ENCODE assay signal across 8 mouse cellular contexts in genomic region chr7:16405073-16405455, GRCm38 (mm10). TPM values are rescaled to one million over a fixed set of nuclear protein-coding genes. Genes with fewer than 3 reads are reported as not detected.
DNase-seq lines count a peak whose midpoint lies in the region; ATAC-seq and TF ChIP-seq lines count a peak whose summit lies in the region.

No protein-coding gene starts in this region.

- H3K9ac ChIP-seq in ES-Bruce4 (ENCODE audit: low read depth, poor library complexity, severe bottlenecking) = no peak overlapping the region
- peak overlapping the region; percentile 48 for H3K9ac ChIP-seq in hindbrain, embryonic 14.5 days
- H3K9ac ChIP-seq in liver, embryonic 12.5 days = peak overlapping the region; percentile 75

- TF ChIP-seq POLR2A in ES-Bruce4 (IDR thresholded peaks at IDR 0.05; ENCODE audit: insufficient read depth, low read length) = no peak
- TF ChIP-seq POLR2A in bone marrow, adult 2 months (IDR thresholded peaks at IDR 0.05; ENCODE audit: borderline replicate concordance, control insufficient read depth, low read depth, low read length) = peak; percentile 50; the same call in 1 of the 2 replicates

- H3K36me3 ChIP-seq in ES-Bruce4 (ENCODE audit: control insufficient read depth, insufficient read depth, low read length, poor library complexity, severe bottlenecking) = peaks cover 4% of the 10 kb centered on the region; the same call in 1 of the 2 replicates
- no peaks in the 10 kb centered on the region for H3K36me3 ChIP-seq in hindbrain, embryonic 14.5 days (replicated peaks; ENCODE audit: control insufficient read depth, insufficient read depth)
- peaks cover 43% of the 10 kb centered on the region for H3K36me3 ChIP-seq in liver, embryonic 12.5 days

- TF ChIP-seq CTCF in ES-Bruce4 (IDR thresholded peaks at IDR 0.05; ENCODE audit: low read depth, low read length) = no peak
- no peak for TF ChIP-seq CTCF in bone marrow, adult 2 months (IDR thresholded peaks at IDR 0.05; ENCODE audit: control insufficient read depth, insufficient read depth, low read length)

- no peak for TF ChIP-seq EP300 in ES-Bruce4 (IDR thresholded peaks at IDR 0.05; ENCODE audit: insufficient read depth, low read depth, low read length)

- no peak overlapping the region for H3K4me3 ChIP-seq in ES-Bruce4 (ENCODE audit: low read depth, low read length)
- peak overlapping the region; percentile 34 for H3K4me3 ChIP-seq in bone marrow, adult 2 months (replicated peaks; ENCODE audit: control insufficient read depth, low read depth, low read length)
- H3K4me3 ChIP-seq in hindbrain, embryonic 14.5 days (replicated peaks; ENCODE audit: low read length) = no peak overlapping the region
- H3K4me3 ChIP-seq in liver, embryonic 12.5 days = peak overlapping the region; percentile 49

- H3K4me2 ChIP-seq in hindbrain, embryonic 14.5 days (replicated peaks) = peak overlapping the region; percentile 86
- peak overlapping the region; percentile 89 for H3K4me2 ChIP-seq in liver, embryonic 12.5 days

- H3K4me1 ChIP-seq in ES-Bruce4 (ENCODE audit: control insufficient read depth, insufficient read depth, low read length) = peaks cover 1% of the 10 kb centered on the region
- peaks cover 10% of the 10 kb centered on the region for H3K4me1 ChIP-seq in bone marrow, adult 2 months (ENCODE audit: control insufficient read depth, insufficient read depth, low read length)
- peaks cover 30% of the 10 kb centered on the region for H3K4me1 ChIP-seq in hindbrain, embryonic 14.5 days (replicated peaks; ENCODE audit: control insufficient read depth, insufficient read depth, low read length)
- H3K4me1 ChIP-seq in liver, embryonic 12.5 days = peaks cover 68% of the 10 kb centered on the region

- ATAC-seq in hindbrain, embryonic 14.5 days (ENCODE audit: low FRiP score) = no peak
- no peak for ATAC-seq in liver, embryonic 12.5 days

- intact Hi-C loops in left cerebral cortex, postnatal 36 days (cut with DNase I) = no loop called here

- peak overlapping the region; percentile 9; the same call in 1 of the 2 replicates for H3K27ac ChIP-seq in ES-Bruce4 (ENCODE audit: insufficient read depth, low read length)
- H3K27ac ChIP-seq in bone marrow, adult 2 months (ENCODE audit: control insufficient read depth, insufficient read depth, low read depth, low read length, poor library complexity) = peak overlapping the region; percentile 97
- H3K27ac ChIP-seq in hindbrain, embryonic 14.5 days = peak overlapping the region; percentile 71
- H3K27ac ChIP-seq in liver, embryonic 12.5 days = peak overlapping the region; percentile 100

- H3K27me3 ChIP-seq in ES-Bruce4 (ENCODE audit: control insufficient read depth, insufficient read depth, low read length, poor library complexity, severe bottlenecking) = no peaks in the 10 kb centered on the region
- no peaks in the 10 kb centered on the region for H3K27me3 ChIP-seq in hindbrain, embryonic 14.5 days (ENCODE audit: control insufficient read depth, insufficient read depth, low read length)
- H3K27me3 ChIP-seq in liver, embryonic 12.5 days (replicated peaks) = no peaks in the 10 kb centered on the region

- DNase-seq in gastrocnemius, adult 8-10 months (ENCODE audit: low spot score in 2 of 2) = peak; percentile 37 to 60
- no peak for DNase-seq in hindbrain, embryonic 14.5 days (ENCODE audit: low spot score)
- DNase-seq in naive thymus-derived CD4-positive, alpha-beta T cell, adult 2 months (ENCODE audit: low read depth) = peak; percentile 63
- peak; percentile 69 for DNase-seq in thymus, postnatal 4 days
- DNase-seq in left cerebral cortex, postnatal 36 days (ENCODE audit: low spot score in 2 of 2) = no peak

- H3K9me3 ChIP-seq in ES-Bruce4 (replicated peaks; ENCODE audit: control insufficient read depth, insufficient read depth, low read length, poor library complexity, severe bottlenecking) = no peaks in the 10 kb centered on the region
- no peaks in the 10 kb centered on the region for H3K9me3 ChIP-seq in hindbrain, embryonic 14.5 days (ENCODE audit: control insufficient read depth, low read length)
- H3K9me3 ChIP-seq in liver, embryonic 12.5 days (replicated peaks) = no peaks in the 10 kb centered on the region

- WGBS in bone marrow, adult 2 months = 16% methylated on average over 2 of the region's 2 CpGs
- WGBS in hindbrain, embryonic 14.5 days = 79% methylated on average over 2 of the region's 2 CpGs
- 16% methylated on average over 2 of the region's 2 CpGs for WGBS in liver, embryonic 12.5 days (ENCODE audit: insufficient replicate concordance)

RNA-seq across cellular contexts. Expression of gene Zc3h4, which starts 4.4 kb away (rescaled TPM):
- polyA plus RNA-seq in ES-Bruce4 (2011; ENCODE audit: insufficient read depth, insufficient read length, low read depth, missing spikeins) = 48.3 and 51.2 TPM in 2 replicates
- polyA plus RNA-seq in bone marrow, adult 2 months (2011; ENCODE audit: insufficient read depth, insufficient read length, low replicate concordance, missing spikeins) = 56.8 and 95.0 TPM in 2 replicates
- total RNA-seq in gastrocnemius, adult 8-10 months (2022) = 10 to 100 TPM; 23.1 to 28.9 (median 26.7) TPM
- 14.4 and 17.0 TPM in 2 replicates for polyA plus RNA-seq in hindbrain, embryonic 14.5 days (2014; fragmentation: Nextera tagmentation; extraction: Ambion mirVana)
- polyA plus RNA-seq in liver, embryonic 12.5 days (2016; fragmentation: Nextera tagmentation; extraction: Ambion mirVana) = 14.5 and 17.6 TPM in 2 replicates
- total RNA-seq in left cerebral cortex, postnatal 36 days (2021) = 10 to 100 TPM; 66.3 to 67.7 TPM

RNA-seq across cellular contexts. Expression of gene Sae1, which starts 17.5 kb away (rescaled TPM):
- 256 and 263 TPM in 2 replicates for polyA plus RNA-seq in ES-Bruce4 (2011; ENCODE audit: insufficient read depth, insufficient read length, low read depth, missing spikeins)
- polyA plus RNA-seq in bone marrow, adult 2 months (2011; ENCODE audit: insufficient read depth, insufficient read length, low replicate concordance, missing spikeins) = 66.8 and 78.5 TPM in 2 replicates
- 10 to 100 TPM; 25.0 to 30.6 (median 26.9) TPM for total RNA-seq in gastrocnemius, adult 8-10 months (2022)
- 224 and 245 TPM in 2 replicates for polyA plus RNA-seq in hindbrain, embryonic 14.5 days (2014; fragmentation: Nextera tagmentation; extraction: Ambion mirVana)
- polyA plus RNA-seq in liver, embryonic 12.5 days (2016; fragmentation: Nextera tagmentation; extraction: Ambion mirVana) = 182 and 187 TPM in 2 replicates
- 100 to 1,000 TPM; 104 to 111 TPM for total RNA-seq in left cerebral cortex, postnatal 36 days (2021)

RNA-seq across cellular contexts. Expression of gene Tmem160, which starts 47.5 kb away (rescaled TPM):
- polyA plus RNA-seq in ES-Bruce4 (2011; ENCODE audit: insufficient read depth, insufficient read length, low read depth, missing spikeins) = 24.3 and 25.4 TPM in 2 replicates
- polyA plus RNA-seq in bone marrow, adult 2 months (2011; ENCODE audit: insufficient read depth, insufficient read length, low replicate concordance, missing spikeins) = 21.7 and 45.2 TPM in 2 replicates
- 10 to 100 TPM; 54.7 to 73.2 (median 60.1) TPM for total RNA-seq in gastrocnemius, adult 8-10 months (2022)
- polyA plus RNA-seq in hindbrain, embryonic 14.5 days (2014; fragmentation: Nextera tagmentation; extraction: Ambion mirVana) = 64.3 and 75.4 TPM in 2 replicates
- polyA plus RNA-seq in liver, embryonic 12.5 days (2016; fragmentation: Nextera tagmentation; extraction: Ambion mirVana) = 43.9 and 48.0 TPM in 2 replicates
- 10 to 100 TPM; 62.3 to 85.7 TPM for total RNA-seq in left cerebral cortex, postnatal 36 days (2021)

Comparison
In these comparisons a context has a peak if more than half of its experiments do, and no peak if none do; other contexts are left out.
1. H3K27ac ChIP-seq: peak in every context shown above with its lines; median percentile 100 in liver, embryonic 12.5 days; 97 in bone marrow, adult 2 months; 71 in hindbrain, embryonic 14.5 days; 9 in ES-Bruce4.
2. H3K4me3 ChIP-seq: peak in bone marrow, adult 2 months (single experiment) and liver, embryonic 12.5 days (single experiment); none in ES-Bruce4 (single experiment) and hindbrain, embryonic 14.5 days (single experiment).
3. DNase-seq: peak in gastrocnemius, adult 8-10 months (2 of 2), naive thymus-derived CD4-positive, alpha-beta T cell, adult 2 months (single experiment) and thymus, postnatal 4 days (single experiment); none in hindbrain, embryonic 14.5 days (single experiment) and left cerebral cortex, postnatal 36 days (0 of 2).